Mouse (Mus musculus) neural tube, embryonic 11.5 days (tissue): ENCODE results near the gene Evl. TPM values are rescaled to one million over a fixed set of nuclear protein-coding genes. Genes with fewer than 3 reads are reported as not detected.
A peak's percentile ranks its signal among the peaks of the same experiment; 100 is the strongest.

ENCODE experiments used
- ATAC-seq: fragments of 200-750 bp; cut with Nextera tagmentation; 2 replicates; pipeline ENCODE4 v1.8.0; 2017; ENCODE audit warnings: moderate number of reproducible peaks, mild to moderate bottlenecking, moderate TSS enrichment, moderate library complexity; ENCODE audit not compliant: insufficient read depth, low FRiP score, low TSS enrichment
- DNase-seq: peaks from one replicate; pipeline ENCODE4 v3.0.0-alpha.2; 2015; ENCODE audit warnings: low spot score
- H3K27ac ChIP-seq: fragments of 300-500 bp; sonication (generic); 2 replicates; pipeline ENCODE4 v1.5.1; 2014; ENCODE audit warnings: low read depth, mild to moderate bottlenecking, low read length
- H3K27me3 ChIP-seq: fragments of 300-500 bp; sonication (generic); 2 replicates; pipeline ENCODE4 v1.6.1; 2014; ENCODE audit warnings: mild to moderate bottlenecking, low read length, mixed read lengths; ENCODE audit not compliant: control insufficient read depth, insufficient read depth
- H3K36me3 ChIP-seq: fragments of 300-500 bp; sonication (generic); 2 replicates; pipeline ENCODE4 v1.6.1; 2014; ENCODE audit warnings: mild to moderate bottlenecking, low read length, moderate library complexity, mixed read lengths; ENCODE audit not compliant: control insufficient read depth, insufficient read depth
- H3K4me1 ChIP-seq: fragments of 300-500 bp; sonication (generic); 2 replicates; pipeline ENCODE4 v1.6.1; 2014; ENCODE audit warnings: low read length, mixed read lengths; ENCODE audit not compliant: control insufficient read depth, insufficient read depth
- H3K4me2 ChIP-seq: fragments of 300-500 bp; sonication (generic); 2 replicates; pipeline ENCODE4 v1.6.1; 2014; ENCODE audit warnings: low read depth, mild to moderate bottlenecking, moderate library complexity
- H3K4me3 ChIP-seq: fragments of 300-500 bp; sonication (generic); 2 replicates; pipeline ENCODE4 v1.5.1; 2014; ENCODE audit warnings: low read depth, low read length
- H3K9ac ChIP-seq: fragments of 300-500 bp; sonication (generic); 2 replicates; pipeline ENCODE4 v1.6.1; 2014; ENCODE audit warnings: mild to moderate bottlenecking, low read length
- H3K9me3 ChIP-seq: fragments of 300-500 bp; sonication (generic); 2 replicates; pipeline ENCODE4 v1.6.1; 2016; ENCODE audit warnings: low read length; ENCODE audit not compliant: control insufficient read depth
- WGBS: fragments of 180-500 bp; shearing (Covaris S2); extraction: QIAGEN DNeasy Blood & Tissue Kit; methylation state at CpG from one replicate; pipeline ENCODE4 v1.1.7; 2014; 5-methylcytosine and 5-hydroxymethylcytosine counted together
- polyA plus RNA-seq: library from polyadenylated mRNA; unstranded; fragments of >200 nt; fragmentation: Nextera tagmentation; extraction: Ambion mirVana; gene quantifications from 2 replicates; pipeline ENCODE4 v1.2.1, GENCODE M21; 2014

Gene Evl
- polyA plus RNA-seq, 1 experiment from 2014 or later, result 123 TPM

GRCm38 (mm10) chr12:108651053-108651660 lies 96.6 kb downstream of the Evl start:
- Histone ChIP-seq H3K27me3 (no peaks in the 10 kb centered on the region), H3K27ac (no peak overlapping the region), H3K9ac (no peak overlapping the region), H3K4me3 (no peak overlapping the region), H3K4me1 (no peaks in the 10 kb centered on the region), H3K9me3 (no peaks in the 10 kb centered on the region), H3K4me2 (no peak overlapping the region), H3K36me3 (peaks cover 16% of the 10 kb centered on the region)
- DNase-seq (no peak), ATAC-seq (no peak)
- WGBS, result 85% methylated on average over 7 of the region's 7 CpGs

DNA sequence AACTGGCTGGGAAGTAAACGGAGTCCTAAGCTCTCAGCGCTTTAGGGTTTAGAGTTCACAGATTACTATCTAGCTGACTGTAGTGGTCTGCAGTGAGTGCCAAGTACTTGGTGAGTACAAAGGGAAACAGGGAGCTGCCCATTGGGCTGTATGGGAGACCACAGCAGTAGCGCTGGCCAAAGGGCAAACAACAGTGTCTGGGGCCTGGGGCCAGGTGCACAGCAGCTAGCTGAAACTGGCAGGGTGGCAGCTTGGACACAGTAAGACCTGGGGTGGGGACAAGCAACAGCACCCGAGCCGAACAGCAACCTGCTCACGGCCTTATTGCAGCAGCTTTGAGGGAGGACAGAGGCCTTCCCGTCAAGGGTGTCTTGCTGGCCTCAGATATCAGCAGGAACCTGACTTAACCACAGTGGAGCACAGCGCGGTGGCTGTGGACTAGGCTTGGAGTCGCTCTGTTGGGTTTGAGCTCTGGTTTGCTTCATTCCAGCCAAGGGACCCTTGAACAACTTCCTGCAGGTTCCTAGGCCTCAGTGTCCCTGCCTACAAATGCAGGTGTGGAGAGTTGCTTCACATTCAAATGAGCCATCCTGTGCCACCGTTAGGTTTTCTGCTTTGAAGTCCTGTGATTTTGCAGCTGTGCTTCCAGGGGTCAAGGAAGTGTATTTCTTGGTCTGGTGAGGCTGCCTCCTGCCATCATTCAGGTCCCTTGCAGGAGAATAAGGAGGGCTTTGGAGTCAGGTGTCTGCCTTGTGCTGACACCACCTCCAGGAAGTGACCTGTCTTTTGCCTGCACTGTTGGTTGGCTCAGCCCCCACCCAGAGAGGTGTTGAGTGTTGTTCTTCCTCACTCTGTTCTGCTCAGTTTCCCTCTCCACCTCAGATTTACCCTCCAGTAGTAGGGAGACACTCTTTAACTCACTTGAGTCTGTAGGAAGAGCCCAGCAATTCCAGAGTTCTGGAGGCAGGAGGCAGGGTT lies 99.1 kb downstream of the Evl start:
- H3K27ac ChIP-seq, result no peak overlapping the region
- no peak overlapping the region for H3K4me3 ChIP-seq
- 88% methylated on average over 11 of the region's 11 CpGs for WGBS
- ATAC-seq (no peak), DNase-seq (no peak)
- no peaks in the 10 kb centered on the region for H3K9me3 ChIP-seq
- no peaks in the 10 kb centered on the region for H3K27me3 ChIP-seq
- H3K4me1 ChIP-seq, result no peaks in the 10 kb centered on the region
- no peak overlapping the region for H3K9ac ChIP-seq
- H3K4me2 ChIP-seq, result no peak overlapping the region
- peaks cover 16% of the 10 kb centered on the region for H3K36me3 ChIP-seq

- no peaks in the 10 kb centered on the region for H3K4me1 ChIP-seq
- no peak overlapping the region for H3K4me3 ChIP-seq
- H3K36me3 ChIP-seq, result peaks cover 10% of the 10 kb centered on the region; the same call in 1 of the 2 replicates
- DNase-seq (peak; percentile 41), ATAC-seq (no peak)
- H3K9me3 ChIP-seq, result no peaks in the 10 kb centered on the region
- H3K4me2 ChIP-seq, result no peak overlapping the region
- no peak overlapping the region for H3K27ac ChIP-seq
- H3K27me3 ChIP-seq, result no peaks in the 10 kb centered on the region
- H3K9ac ChIP-seq, result no peak overlapping the region; the same call in 1 of the 2 replicates
- WGBS, result 74% methylated on average over 1 of the region's 1 CpGs
Observed at GRCm38 (mm10) chr12:108657350-108657749, 102.8 kb downstream of the Evl start.

DNA sequence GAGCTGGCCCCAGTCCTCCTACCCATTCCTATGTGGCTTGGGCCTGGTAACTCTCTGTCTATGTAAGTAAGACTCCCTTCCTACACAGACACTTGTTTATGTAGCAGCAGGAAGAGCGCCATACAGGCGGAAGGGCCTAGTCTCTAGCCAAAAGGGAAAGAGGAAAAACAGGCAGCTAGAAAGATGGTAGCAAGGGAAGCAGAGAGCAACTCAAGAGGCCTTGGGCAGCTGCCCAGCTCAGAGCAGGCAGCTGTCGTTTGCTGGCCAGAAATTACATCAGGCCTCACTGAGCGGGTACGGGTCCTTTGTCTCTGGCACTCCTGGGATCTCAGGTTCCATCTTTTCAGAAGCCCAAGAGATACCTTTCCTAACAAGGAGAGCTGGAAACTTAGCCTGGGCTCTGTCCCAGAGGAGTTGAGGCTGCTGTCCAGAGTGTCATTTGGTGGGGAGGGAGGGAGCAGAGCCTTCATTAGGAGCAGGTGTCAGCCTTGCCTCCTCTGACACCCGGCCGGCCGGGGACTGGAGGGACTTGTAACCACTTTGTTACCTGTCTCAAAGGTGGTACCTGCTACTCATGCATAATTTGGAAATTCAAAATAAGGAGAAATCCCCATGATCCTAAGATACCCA lies 114.2 kb downstream of the Evl start:
- ATAC-seq, result no peak
- Histone ChIP-seq H3K9me3 (no peaks in the 10 kb centered on the region), H3K4me2 (no peak overlapping the region), H3K27ac (no peak overlapping the region), H3K27me3 (no peaks in the 10 kb centered on the region), H3K9ac (no peak overlapping the region), H3K36me3 (0 out of 2 replicates have a peak, but pooled peaks cover 2% of the 10 kb centered on the region), H3K4me3 (no peak overlapping the region), H3K4me1 (no peaks in the 10 kb centered on the region)
- WGBS, result 80% methylated on average over 8 of the region's 8 CpGs
- no peak for DNase-seq

DNA sequence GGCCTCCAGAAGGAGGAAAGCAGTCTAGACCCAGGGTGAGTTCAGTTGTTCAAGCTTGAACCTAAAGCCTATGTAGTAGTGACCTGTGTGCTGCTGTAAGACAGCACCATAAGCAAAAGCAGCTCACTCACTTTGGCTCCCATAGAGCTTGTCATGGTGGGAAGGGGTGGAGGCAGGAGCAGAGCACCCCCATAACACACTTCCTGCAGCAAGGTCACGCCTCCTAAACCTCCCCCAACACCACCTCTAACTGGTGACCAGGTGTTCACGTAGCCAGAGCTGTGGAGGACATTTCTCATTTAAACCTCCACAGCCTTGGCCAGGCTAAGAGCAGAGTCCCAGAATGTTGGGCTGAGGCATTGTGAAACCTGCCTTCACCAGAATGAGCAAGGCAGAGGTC lies 117.0 kb downstream of the Evl start:
- Histone ChIP-seq H3K4me2 (no peak overlapping the region), H3K27ac (no peak overlapping the region), H3K4me1 (no peaks in the 10 kb centered on the region), H3K36me3 (peaks cover 6% of the 10 kb centered on the region), H3K9me3 (no peaks in the 10 kb centered on the region), H3K4me3 (no peak overlapping the region), H3K27me3 (no peaks in the 10 kb centered on the region), H3K9ac (no peak overlapping the region)
- 88% methylated on average over 2 of the region's 2 CpGs for WGBS
- ATAC-seq, result no peak
- no peak for DNase-seq

DNA sequence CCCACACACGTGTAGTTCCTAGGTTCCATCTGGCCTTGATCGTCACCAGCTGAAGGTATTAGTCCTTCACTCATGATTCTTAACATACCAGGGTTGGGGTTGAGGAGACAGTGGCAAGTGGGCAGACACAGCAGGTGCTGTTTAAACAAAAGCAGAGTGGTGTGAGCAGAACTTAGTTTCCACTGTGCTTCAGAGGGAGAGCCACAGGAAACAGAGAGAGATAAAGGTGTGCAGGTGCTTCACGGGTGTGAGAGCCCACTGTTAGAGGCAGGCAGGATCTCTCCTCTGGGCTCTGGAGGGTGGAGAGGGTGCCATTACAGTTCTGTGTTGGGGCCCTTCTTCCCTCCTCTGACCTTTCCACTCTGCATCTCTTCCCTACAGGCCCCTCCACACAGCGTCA lies 118.4 kb downstream of the Evl start:
- DNase-seq, result no peak
- Histone ChIP-seq H3K9me3 (no peaks in the 10 kb centered on the region), H3K27ac (no peak overlapping the region), H3K4me3 (no peak overlapping the region), H3K4me1 (no peaks in the 10 kb centered on the region), H3K9ac (no peak overlapping the region), H3K27me3 (no peaks in the 10 kb centered on the region), H3K4me2 (no peak overlapping the region), H3K36me3 (peaks cover 11% of the 10 kb centered on the region)
- no peak for ATAC-seq
- 86% methylated on average over 4 of the region's 4 CpGs for WGBS

DNA sequence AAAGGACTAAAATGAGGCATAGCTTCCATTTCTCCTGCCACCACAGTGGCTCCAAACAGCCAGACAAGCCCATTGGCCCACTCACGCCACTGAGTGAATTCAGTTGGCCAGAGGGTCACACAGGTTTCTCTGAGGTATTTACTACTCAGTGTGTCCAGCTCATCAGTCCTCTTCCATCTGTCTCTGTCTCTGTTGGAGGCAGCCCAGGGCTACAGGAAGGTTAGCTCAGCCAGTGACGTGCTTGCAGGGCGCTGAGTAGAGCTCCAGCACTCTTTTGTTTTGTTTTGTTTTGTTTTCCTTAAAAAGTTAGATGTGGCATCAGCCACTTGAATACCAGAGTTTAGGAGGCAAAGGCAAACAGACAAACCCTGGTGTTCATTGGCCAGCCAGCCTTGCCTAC lies 119.0 kb downstream of the Evl start:
- H3K4me2 ChIP-seq, result no peak overlapping the region

GRCm38 (mm10) chr12:108674502-108674901 lies 120.0 kb downstream of the Evl start:
- no peak for DNase-seq
- 95% methylated on average over 4 of the region's 4 CpGs for WGBS

More for the DNA sequence above, 119.0 kb downstream of the Evl start:
- Histone ChIP-seq H3K4me3 (no peak overlapping the region), H3K27ac (no peak overlapping the region), H3K27me3 (no peaks in the 10 kb centered on the region), H3K9me3 (no peaks in the 10 kb centered on the region), H3K4me1 (no peaks in the 10 kb centered on the region), H3K9ac (no peak overlapping the region), H3K36me3 (peaks cover 11% of the 10 kb centered on the region)
- 76% methylated on average over 3 of the region's 3 CpGs for WGBS
- no peak for DNase-seq
- ATAC-seq, result no peak

More at GRCm38 (mm10) chr12:108674502-108674901, 120.0 kb downstream of the Evl start:
- H3K4me1 ChIP-seq, result no peaks in the 10 kb centered on the region
- no peaks in the 10 kb centered on the region for H3K27me3 ChIP-seq
- no peak overlapping the region for H3K27ac ChIP-seq
- ATAC-seq, result no peak
- H3K4me3 ChIP-seq, result no peak overlapping the region
- H3K9ac ChIP-seq, result no peak overlapping the region
- H3K36me3 ChIP-seq, result peaks cover 16% of the 10 kb centered on the region
- H3K4me2 ChIP-seq, result no peak overlapping the region
- no peaks in the 10 kb centered on the region for H3K9me3 ChIP-seq
